Mouse (Mus musculus) E14TG2a.4 (cell line): ENCODE data around the gene Comt.

ENCODE experiments used
- CTCF ChIP-seq: conservative IDR thresholded peaks from 2 replicates; pipeline ENCODE4 v1.5.1; 2014; ENCODE audit warnings: low read length
- NANOG ChIP-seq: IDR thresholded peaks from 2 replicates; pipeline ENCODE4 v1.6.1; 2014; ENCODE audit warnings: borderline replicate concordance, low read length, mixed read lengths

DNA sequence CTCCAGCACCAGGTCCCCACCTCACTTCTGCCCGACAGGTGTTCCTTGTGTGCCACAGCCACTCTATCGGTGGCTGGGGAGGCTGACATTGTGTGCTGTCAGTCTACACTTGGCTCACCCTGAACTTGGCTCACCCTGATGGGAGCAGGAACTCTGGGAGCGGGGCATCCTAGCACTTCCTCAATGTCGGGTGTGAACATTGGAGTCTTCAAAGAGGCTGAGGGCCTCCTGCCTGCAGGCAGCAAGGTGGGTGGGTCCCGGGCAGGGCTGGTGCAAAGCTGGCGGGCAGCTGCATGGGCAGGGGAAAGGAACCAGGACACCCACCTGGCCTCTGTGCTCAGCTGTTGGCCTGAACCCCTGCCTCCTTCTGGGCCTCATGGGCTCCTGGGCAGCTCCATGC is 9.5 kb upstream of the Comt start:
- TF ChIP-seq CTCF (no peak), NANOG (no peak)
